Mouse (Mus musculus) CH12.LX (cell line): Measurements from ENCODE around the gene Pla1a. TPM values are rescaled to one million over a fixed set of nuclear protein-coding genes. Genes with fewer than 3 reads are reported as not detected.

Experiments
- DNase-seq: peaks from one replicate; pipeline ENCODE4 v3.0.0-alpha.2; 2013; ENCODE audit errors: extremely low read depth
- H3K27ac ChIP-seq: 2 replicates; pipeline ENCODE4 v1.5.1; 2012; ENCODE audit warnings: low read depth, mild to moderate bottlenecking, control low read depth, moderate library complexity; ENCODE audit not compliant: insufficient read depth
- H3K27me3 ChIP-seq: replicated peaks from 2 replicates; pipeline ENCODE3; 2012; ENCODE audit warnings: inconsistent platforms
- H3K36me3 ChIP-seq, 2 experiments: replicated peaks in 1 of 2; 2 replicates each; pipeline versions ENCODE3 to v1.6.1; 2012; ENCODE audit warnings: inconsistent platforms in 1 of 2, low read length in 1 of 2, mild to moderate bottlenecking in 1 of 2, mixed read lengths in 1 of 2, moderate library complexity in 1 of 2; ENCODE audit not compliant: control insufficient read depth in 1 of 2, insufficient read depth in 1 of 2
- H3K4me1 ChIP-seq, 2 experiments: 2 replicates each; pipeline ENCODE4 v1.6.1; 2012; ENCODE audit warnings: inconsistent platforms in 1 of 2, moderate library complexity in 1 of 2; ENCODE audit not compliant: insufficient read depth in 2 of 2, control insufficient read depth in 1 of 2
- H3K4me2 ChIP-seq: 2 replicates; pipeline ENCODE4 v1.6.1; 2012; ENCODE audit warnings: low read depth, mild to moderate bottlenecking, control low read depth; ENCODE audit not compliant: poor library complexity, insufficient read depth, severe bottlenecking
- H3K4me3 ChIP-seq, 3 experiments: fragments of 150-350 bp in 1 of 3; sonication (generic) in 1 of 3; replicated peaks in 1 of 3; 2 replicates each; pipeline versions ENCODE3 to v1.5.1; 2011 to 2012; ENCODE audit warnings: low read depth in 2 of 3, low read length in 2 of 3, mild to moderate bottlenecking in 2 of 3, moderate library complexity in 2 of 3, control low read depth in 1 of 3, improper control_type of control experiment in 1 of 3, inconsistent platforms in 1 of 3, mixed read lengths in 1 of 3; ENCODE audit not compliant: poor library complexity in 1 of 3
- H3K79me2 ChIP-seq: replicated peaks from 2 replicates; pipeline ENCODE4 v1.6.1; 2012; ENCODE audit warnings: mild to moderate bottlenecking, moderate library complexity; ENCODE audit not compliant: control insufficient read depth, poor library complexity, insufficient read depth, severe bottlenecking; ENCODE audit errors: extremely low read depth
- H3K9ac ChIP-seq: 2 replicates; pipeline ENCODE4 v1.6.1; 2012; ENCODE audit warnings: low read depth, mild to moderate bottlenecking, control low read depth, moderate library complexity; ENCODE audit not compliant: insufficient read depth
- H3K9me3 ChIP-seq: replicated peaks from 2 replicates; pipeline ENCODE3; 2012; ENCODE audit warnings: low read length, inconsistent platforms, mixed read lengths
- CTCF ChIP-seq, 2 experiments: IDR thresholded peaks in 1 of 2; conservative IDR thresholded peaks in 1 of 2; 2 replicates each; pipeline ENCODE4 v1.5.1; 2011 to 2012; ENCODE audit warnings: low read depth in 2 of 2, low read length in 2 of 2, improper control_type of control experiment in 1 of 2, inconsistent platforms in 1 of 2, mild to moderate bottlenecking in 1 of 2, moderate library complexity in 1 of 2
- E2F4 ChIP-seq: IDR thresholded peaks from 2 replicates; pipeline ENCODE4 v1.6.1; 2011; ENCODE audit warnings: low read depth, low read length, improper control_type of control experiment; ENCODE audit not compliant: insufficient replicate concordance
- ELF1 ChIP-seq: IDR thresholded peaks from 2 replicates; pipeline ENCODE4 v1.6.1; 2014; ENCODE audit warnings: low read depth, mild to moderate bottlenecking, inconsistent platforms, low read length, improper control_type of control experiment
- ETS1 ChIP-seq: conservative IDR thresholded peaks from 2 replicates; pipeline ENCODE4 v1.6.1; 2012; ENCODE audit warnings: low read depth, mild to moderate bottlenecking, inconsistent platforms, low read length, improper control_type of control experiment, moderate library complexity
- GABPA ChIP-seq: IDR thresholded peaks from 2 replicates; pipeline ENCODE4 v1.6.1; 2012; ENCODE audit warnings: low read depth, low read length, improper control_type of control experiment, inconsistent platforms; ENCODE audit not compliant: insufficient replicate concordance
- IRF4 ChIP-seq: IDR thresholded peaks from 2 replicates; pipeline ENCODE4 v1.6.1; 2014; ENCODE audit warnings: low read depth, mild to moderate bottlenecking, inconsistent platforms, low read length, improper control_type of control experiment
- MAX ChIP-seq: IDR thresholded peaks from 2 replicates; pipeline ENCODE4 v1.6.1; 2011; ENCODE audit warnings: low read length, improper control_type of control experiment
- MAZ ChIP-seq: IDR thresholded peaks from 2 replicates; pipeline ENCODE4 v1.6.1; 2012; ENCODE audit warnings: low read depth, mild to moderate bottlenecking, inconsistent platforms, low read length, improper control_type of control experiment, moderate library complexity
- MYC ChIP-seq: IDR thresholded peaks from 2 replicates; pipeline ENCODE4 v1.6.1; 2011; ENCODE audit warnings: low read depth, mild to moderate bottlenecking, improper control_type of control experiment, low read length
- NRF1 ChIP-seq: IDR thresholded peaks from 2 replicates; pipeline ENCODE4 v1.6.1; 2014; ENCODE audit warnings: low read depth, mild to moderate bottlenecking, inconsistent platforms, low read length, improper control_type of control experiment, moderate library complexity
- PAX5 ChIP-seq: IDR thresholded peaks from 2 replicates; pipeline ENCODE4 v1.6.1; 2012; ENCODE audit warnings: low read length, inconsistent platforms, mixed read lengths
- POLR2AphosphoS2 ChIP-seq: IDR thresholded peaks from 2 replicates; pipeline ENCODE4 v1.6.1; 2011; ENCODE audit warnings: low read depth, low read length, improper control_type of control experiment
- RAD21 ChIP-seq: IDR thresholded peaks from 2 replicates; pipeline ENCODE4 v1.6.1; 2011; ENCODE audit warnings: low read depth, mild to moderate bottlenecking, low read length, improper control_type of control experiment, moderate library complexity
- SIN3A ChIP-seq: IDR thresholded peaks from 2 replicates; pipeline ENCODE4 v1.6.1; 2012; ENCODE audit warnings: low read length, improper control_type of control experiment, inconsistent platforms
- SMC3 ChIP-seq: IDR thresholded peaks from 2 replicates; pipeline ENCODE4 v1.6.1; 2011; ENCODE audit warnings: low read depth, low read length, improper control_type of control experiment
- USF1 ChIP-seq: IDR thresholded peaks from 2 replicates; pipeline ENCODE4 v1.6.1; 2014; ENCODE audit warnings: low read depth, mild to moderate bottlenecking, inconsistent platforms, low read length, improper control_type of control experiment
- USF2 ChIP-seq: conservative IDR thresholded peaks from 2 replicates; pipeline ENCODE4 v1.6.1; 2011; ENCODE audit warnings: low read depth, low read length, improper control_type of control experiment
- ZMIZ1 ChIP-seq: IDR thresholded peaks from 2 replicates; pipeline ENCODE4 v1.6.1; 2012; ENCODE audit warnings: low read depth, mild to moderate bottlenecking, inconsistent platforms, low read length, improper control_type of control experiment
- ZNF384 ChIP-seq: IDR thresholded peaks from 2 replicates; pipeline ENCODE4 v1.6.1; 2012; ENCODE audit warnings: low read depth, low read length, improper control_type of control experiment, inconsistent platforms
- dilution Hi-C: fragments of 300-500 bp; cut with MboI; formaldehyde crosslinking; loops from 2 replicates; pipeline ENCODE4 v1.14.3; 2020; ENCODE audit warnings: low sequenced_read_pairs; ENCODE audit not compliant: extremely low pct_unique_long_range_greater_than_20kb, extremely low pct_ligation_motif_present
- in situ Hi-C: fragments of 300-500 bp; cut with MboI; formaldehyde crosslinking; loops from 3 replicates; pipeline ENCODE4 v1.14.3; 2019; ENCODE audit warnings: low sequenced_read_pairs, low pct_ligation_motif_present, low pct_unique_long_range_greater_than_20kb, mixed read lengths
- polyA plus RNA-seq: library from polyadenylated mRNA; unstranded; fragments of >175 nt; gene quantifications from 2 replicates; pipeline ENCODE4 v1.2.1, GENCODE M21; 2012; ENCODE audit warnings: low read depth; ENCODE audit not compliant: insufficient read length
- total RNA-seq, 2 experiments: library from RNA; depleted of rRNA; stranded (reverse); fragments of 300-350 nt in 1 of 2; fragments of >200 nt in 1 of 2; gene quantifications; 2 replicates each; pipeline ENCODE4 v1.2.3; 2012 to 2014

Pla1a gene
- total and polyA plus RNA-seq, 3 experiments = 9.3 to 27.9 (median 14.3) TPM

GRCm38 (mm10) chr16:38371705-38372296 lies 61.1 kb downstream of the Pla1a start (continued):
- TF ChIP-seq RAD21 (no peak), USF1 (no peak), SIN3A (peak; percentile 72), MAX (peak; percentile 44; the same call in 1 of the 2 replicates), E2F4 (no peak), MYC (peak; percentile 78; the same call in 1 of the 2 replicates)

GRCm38 (mm10) chr16:38370633-38371374 lies 62.1 kb downstream of the Pla1a start:
- no peaks in the 10 kb centered on the region for H3K9me3 ChIP-seq
- DNase-seq = no peak
- peaks cover 0 to 2% of the 10 kb centered on the region in 2 experiments for H3K36me3 ChIP-seq
- no peak overlapping the region for H3K4me3 ChIP-seq
- TF ChIP-seq NRF1 = no peak
- no peak for TF ChIP-seq USF1
- TF ChIP-seq POLR2AphosphoS2 = no peak
- TF ChIP-seq SMC3 = no peak
- TF ChIP-seq GABPA = no peak
- no peak for TF ChIP-seq ZMIZ1
- TF ChIP-seq MAZ = no peak
- no peak for TF ChIP-seq ZNF384
- no peak for TF ChIP-seq MYC
- no peak for TF ChIP-seq CTCF (conservative IDR thresholded peaks at IDR 0.05 in 1 of 2, IDR thresholded peaks at IDR 0.05 in 1 of 2; ENCODE audit: low read depth in 2 of 2, low read length in 2 of 2)
- TF ChIP-seq IRF4 = no peak
- TF ChIP-seq ETS1 = no peak
- no peak for TF ChIP-seq USF2
- no peak for TF ChIP-seq RAD21
- no peak for TF ChIP-seq ELF1
- TF ChIP-seq PAX5 = no peak
- H3K27ac ChIP-seq = no peak overlapping the region
- H3K4me2 ChIP-seq = no peak overlapping the region
- no peak overlapping the region for H3K9ac ChIP-seq
- in situ Hi-C loops = no loop called here
- no peaks in the 10 kb centered on the region for H3K27me3 ChIP-seq
- no peaks in the 10 kb centered on the region for H3K79me2 ChIP-seq
- peaks cover 62 to 63% of the 10 kb centered on the region in 2 experiments for H3K4me1 ChIP-seq
- dilution Hi-C loops = no loop called here
